Mouse (Mus musculus) hindlimb bud, embryonic 11.5 days (tissue): ENCODE measurements around the gene Traf3ip2.

Source experiments
- DNase-seq: peaks from one replicate; pipeline ENCODE4 v3.0.0-alpha.2; 2012; ENCODE audit warnings: low read depth, low spot score; ENCODE audit errors: extremely low spot score

Gene Traf3ip2

GRCm38 (mm10) chr10:39674106-39674505 is 61.4 kb downstream of the Traf3ip2 start:
- DNase-seq: no peak

- no peak for DNase-seq
Measured at GRCm38 (mm10) chr10:39674766-39675165, 62.0 kb downstream of the Traf3ip2 start.

- no peak for DNase-seq
Measured at GRCm38 (mm10) chr10:39678199-39678791, 65.6 kb downstream of the Traf3ip2 start.

GRCm38 (mm10) chr10:39681014-39681413 is 68.3 kb downstream of the Traf3ip2 start:
- DNase-seq: no peak

- DNase-seq: no peak
Measured at GRCm38 (mm10) chr10:39682556-39682955, 69.8 kb downstream of the Traf3ip2 start.

GRCm38 (mm10) chr10:39683481-39683880 is 70.7 kb downstream of the Traf3ip2 start:
- DNase-seq: no peak

GRCm38 (mm10) chr10:39686811-39687210 is 74.1 kb downstream of the Traf3ip2 start:
- no peak for DNase-seq

- DNase-seq: no peak
Measured at GRCm38 (mm10) chr10:39687851-39688250, 75.1 kb downstream of the Traf3ip2 start.

GRCm38 (mm10) chr10:39691351-39692064 is 78.8 kb downstream of the Traf3ip2 start:
- DNase-seq: no peak

- DNase-seq: no peak
Measured at GRCm38 (mm10) chr10:39692152-39692551, 79.4 kb downstream of the Traf3ip2 start.
